Mouse (Mus musculus) hindbrain, embryonic 10.5 days (tissue): Measurements from ENCODE around the gene Trim17. TPM values are rescaled to one million over a fixed set of nuclear protein-coding genes. Genes with fewer than 3 reads are reported as not detected.

Experiments used
- DNase-seq: peaks from one replicate; pipeline ENCODE4 v3.0.0-alpha.2; 2017; ENCODE audit warnings: low spot score
- H3K27ac ChIP-seq: fragments of 300-500 bp; sonication (generic); 2 replicates; pipeline ENCODE4 v1.5.1; 2016; ENCODE audit warnings: mild to moderate bottlenecking, moderate library complexity
- H3K27me3 ChIP-seq: fragments of 300-500 bp; sonication (generic); 2 replicates; pipeline ENCODE4 v1.6.1; 2016; ENCODE audit warnings: mild to moderate bottlenecking; ENCODE audit not compliant: poor library complexity, insufficient read depth, severe bottlenecking
- H3K36me3 ChIP-seq: fragments of 300-500 bp; sonication (generic); 2 replicates; pipeline ENCODE4 v1.6.1; 2016; ENCODE audit warnings: mild to moderate bottlenecking, moderate library complexity
- H3K4me1 ChIP-seq: fragments of 300-500 bp; sonication (generic); replicated peaks from 2 replicates; pipeline ENCODE4 v1.6.1; 2016; ENCODE audit warnings: mild to moderate bottlenecking
- H3K4me3 ChIP-seq: fragments of 300-500 bp; sonication (generic); 2 replicates; pipeline ENCODE4 v1.5.1; 2016; ENCODE audit warnings: mild to moderate bottlenecking, moderate library complexity
- H3K9me3 ChIP-seq: fragments of 300-500 bp; sonication (generic); 2 replicates; pipeline ENCODE4 v1.6.1; 2016; ENCODE audit warnings: mild to moderate bottlenecking, moderate library complexity
- WGBS: fragments of 180-500 bp; shearing (Covaris S2); methylation state at CpG from one replicate; pipeline ENCODE4 v1.1.7; 2016; 5-methylcytosine and 5-hydroxymethylcytosine counted together
- polyA plus RNA-seq: library from polyadenylated mRNA; unstranded; fragments of >200 nt; fragmentation: Nextera tagmentation; extraction: Ambion mirVana; gene quantifications from 2 replicates; pipeline ENCODE4 v1.2.1, GENCODE M21; 2016

Gene Trim17
- polyA plus RNA-seq, 1 experiment from 2014 or later: 0.85 TPM

DNA sequence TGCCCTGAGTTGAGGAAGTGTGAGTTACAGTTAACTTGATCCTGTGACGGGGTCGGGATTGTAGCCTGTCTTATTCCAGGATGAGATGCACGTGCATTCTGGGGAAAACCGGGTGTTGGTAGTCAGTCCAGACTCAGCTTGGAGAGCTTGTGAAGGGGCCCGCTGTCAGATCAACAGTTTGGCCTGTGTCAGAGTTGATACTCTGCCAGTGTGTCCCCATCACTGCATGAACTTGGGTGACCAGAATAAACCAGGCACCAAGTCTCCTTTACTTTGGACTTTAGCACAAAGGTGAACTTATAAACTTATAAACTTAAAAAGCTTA lies 24.2 kb downstream of the Trim17 start:
- Histone ChIP-seq H3K27me3 (no peaks in the 10 kb centered on the region), H3K27ac (peak overlapping the region; percentile 92), H3K36me3 (peaks cover 47% of the 10 kb centered on the region), H3K9me3 (no peaks in the 10 kb centered on the region), H3K4me3 (peak overlapping the region; percentile 97), H3K4me1 (peaks cover 62% of the 10 kb centered on the region)
- WGBS: 2% methylated on average over 5 of the region's 5 CpGs
- no peak for DNase-seq

DNA sequence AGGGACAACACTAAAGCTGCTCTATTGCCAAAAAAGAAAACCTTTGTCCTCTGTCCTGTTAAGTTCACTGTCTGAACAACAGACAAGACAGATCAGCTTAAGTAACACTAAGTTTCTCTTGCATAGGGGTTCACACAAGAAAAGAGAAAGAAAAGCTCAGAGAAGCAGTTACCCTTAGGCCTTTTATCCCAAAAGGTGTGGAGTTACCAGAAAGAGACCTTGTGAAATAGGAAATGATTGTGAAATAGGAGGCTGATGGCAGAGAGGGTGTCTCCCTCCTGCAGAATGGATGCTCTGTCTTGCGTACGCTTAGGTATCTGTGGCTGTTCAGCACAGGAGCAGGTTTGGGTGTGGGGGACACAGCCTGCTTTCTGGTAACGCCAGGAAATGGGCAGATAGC lies 24.7 kb downstream of the Trim17 start:
- Histone ChIP-seq H3K9me3 (no peaks in the 10 kb centered on the region), H3K27ac (no peak overlapping the region), H3K36me3 (peaks cover 47% of the 10 kb centered on the region), H3K27me3 (no peaks in the 10 kb centered on the region), H3K4me3 (peak overlapping the region; percentile 97), H3K4me1 (peaks cover 60% of the 10 kb centered on the region)
- WGBS: 83% methylated on average over 3 of the region's 3 CpGs
- no peak for DNase-seq

GRCm38 (mm10) chr11:58979661-58980060 lies 25.2 kb downstream of the Trim17 start:
- peak overlapping the region; percentile 97 for H3K4me3 ChIP-seq
- H3K36me3 ChIP-seq: peaks cover 47% of the 10 kb centered on the region
- 86% methylated on average over 7 of the region's 7 CpGs for WGBS
- H3K27ac ChIP-seq: no peak overlapping the region
- peaks cover 57% of the 10 kb centered on the region for H3K4me1 ChIP-seq
- DNase-seq: no peak
- H3K9me3 ChIP-seq: no peaks in the 10 kb centered on the region
- H3K27me3 ChIP-seq: no peaks in the 10 kb centered on the region

- Histone ChIP-seq H3K4me1 (peaks cover 55% of the 10 kb centered on the region), H3K4me3 (peak overlapping the region; percentile 97; the same call in 1 of the 2 replicates), H3K27ac (no peak overlapping the region), H3K27me3 (no peaks in the 10 kb centered on the region), H3K9me3 (no peaks in the 10 kb centered on the region), H3K36me3 (peaks cover 50% of the 10 kb centered on the region)
- DNase-seq: no peak
- WGBS: 79% methylated on average over 5 of the region's 5 CpGs
These were observed 26.0 kb downstream of the Trim17 start for GRCm38 (mm10) chr11:58980381-58980990.

- Histone ChIP-seq H3K36me3 (peaks cover 58% of the 10 kb centered on the region), H3K4me3 (no peak overlapping the region), H3K27me3 (no peaks in the 10 kb centered on the region), H3K27ac (no peak overlapping the region), H3K4me1 (peaks cover 42% of the 10 kb centered on the region), H3K9me3 (no peaks in the 10 kb centered on the region)
- WGBS: 62% methylated on average over 14 of the region's 14 CpGs
- no peak for DNase-seq
These were observed 27.3 kb downstream of the Trim17 start for GRCm38 (mm10) chr11:58981541-58982447.

GRCm38 (mm10) chr11:58982471-58983097 lies 28.1 kb downstream of the Trim17 start:
- H3K27ac ChIP-seq: no peak overlapping the region
- no peak for DNase-seq
- no peak overlapping the region for H3K4me3 ChIP-seq
- no peaks in the 10 kb centered on the region for H3K27me3 ChIP-seq
- peaks cover 37% of the 10 kb centered on the region for H3K4me1 ChIP-seq
- H3K9me3 ChIP-seq: no peaks in the 10 kb centered on the region
- 87% methylated on average over 18 of the region's 18 CpGs for WGBS
- peaks cover 66% of the 10 kb centered on the region for H3K36me3 ChIP-seq

GRCm38 (mm10) chr11:58983691-58984341 lies 29.3 kb downstream of the Trim17 start:
- no peak overlapping the region for H3K4me3 ChIP-seq
- no peak overlapping the region for H3K27ac ChIP-seq
- peaks cover 31% of the 10 kb centered on the region for H3K4me1 ChIP-seq
- peaks cover 78% of the 10 kb centered on the region for H3K36me3 ChIP-seq
- no peaks in the 10 kb centered on the region for H3K27me3 ChIP-seq
- no peaks in the 10 kb centered on the region for H3K9me3 ChIP-seq
- no peak for DNase-seq
- 89% methylated on average over 6 of the region's 6 CpGs for WGBS

DNA sequence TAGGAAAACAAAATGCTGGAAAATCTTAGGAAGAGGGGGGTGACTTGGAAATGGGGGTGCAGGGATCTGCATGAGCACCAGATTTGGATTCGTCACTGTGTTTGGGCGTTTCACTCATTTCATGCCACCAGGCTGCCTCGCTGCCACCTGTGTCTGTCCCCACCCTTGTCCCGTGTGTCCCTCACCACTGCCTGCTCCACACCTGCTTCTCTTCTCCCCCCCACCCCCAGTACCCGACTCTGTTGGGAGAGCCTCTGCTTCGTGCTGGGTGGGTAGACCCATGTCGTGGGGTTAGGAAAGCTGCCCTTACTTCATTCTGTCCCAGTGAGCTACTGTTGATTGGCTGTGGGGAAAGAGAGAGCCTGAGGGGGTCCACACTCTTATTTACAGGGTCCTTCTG lies 30.2 kb downstream of the Trim17 start:
- H3K4me1 ChIP-seq: peaks cover 23% of the 10 kb centered on the region
- WGBS: 91% methylated on average over 7 of the region's 7 CpGs
- DNase-seq: no peak
- H3K4me3 ChIP-seq: no peak overlapping the region
- no peaks in the 10 kb centered on the region for H3K9me3 ChIP-seq
- H3K27me3 ChIP-seq: no peaks in the 10 kb centered on the region
- H3K36me3 ChIP-seq: peaks cover 87% of the 10 kb centered on the region
- no peak overlapping the region for H3K27ac ChIP-seq

GRCm38 (mm10) chr11:58985299-58985917 lies 30.9 kb downstream of the Trim17 start:
- Histone ChIP-seq H3K27ac (no peak overlapping the region), H3K36me3 (peaks cover 94% of the 10 kb centered on the region), H3K4me3 (no peak overlapping the region), H3K4me1 (peaks cover 15% of the 10 kb centered on the region), H3K9me3 (no peaks in the 10 kb centered on the region), H3K27me3 (no peaks in the 10 kb centered on the region)
- DNase-seq: no peak
- WGBS: 93% methylated on average over 3 of the region's 3 CpGs

- no peaks in the 10 kb centered on the region for H3K9me3 ChIP-seq
- H3K36me3 ChIP-seq: peaks cover 73% of the 10 kb centered on the region
- DNase-seq: no peak
- H3K4me1 ChIP-seq: peaks cover 4% of the 10 kb centered on the region
- H3K4me3 ChIP-seq: no peak overlapping the region
- H3K27me3 ChIP-seq: peaks cover 21% of the 10 kb centered on the region
- no peak overlapping the region for H3K27ac ChIP-seq
- WGBS: 93% methylated on average over 4 of the region's 4 CpGs
These were observed 34.7 kb downstream of the Trim17 start for GRCm38 (mm10) chr11:58989166-58989565.

DNA sequence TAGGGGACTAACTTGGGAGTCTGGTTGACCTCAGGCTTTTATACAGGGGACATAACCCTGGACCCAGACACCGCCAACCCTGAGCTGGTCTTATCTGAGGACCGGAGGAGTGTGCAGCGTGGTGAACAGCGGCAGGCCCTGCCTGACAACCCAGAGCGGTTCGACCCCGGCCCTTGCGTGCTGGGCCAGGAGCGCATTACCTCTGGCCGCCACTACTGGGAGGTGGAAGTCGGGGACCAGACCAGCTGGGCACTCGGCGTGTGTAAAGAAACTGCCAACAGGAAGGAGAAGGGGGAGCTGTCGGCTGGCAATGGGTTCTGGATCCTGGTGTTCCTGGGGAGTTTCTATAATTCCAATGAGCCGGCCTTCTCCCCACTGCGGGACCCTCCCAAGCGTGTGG lies 35.7 kb downstream of the Trim17 start:
- no peak for DNase-seq
- Histone ChIP-seq H3K27me3 (peaks cover 30% of the 10 kb centered on the region), H3K27ac (no peak overlapping the region), H3K4me3 (no peak overlapping the region), H3K9me3 (no peaks in the 10 kb centered on the region), H3K4me1 (peaks cover 14% of the 10 kb centered on the region), H3K36me3 (peaks cover 63% of the 10 kb centered on the region)
- 90% methylated on average over 17 of the region's 17 CpGs for WGBS

DNA sequence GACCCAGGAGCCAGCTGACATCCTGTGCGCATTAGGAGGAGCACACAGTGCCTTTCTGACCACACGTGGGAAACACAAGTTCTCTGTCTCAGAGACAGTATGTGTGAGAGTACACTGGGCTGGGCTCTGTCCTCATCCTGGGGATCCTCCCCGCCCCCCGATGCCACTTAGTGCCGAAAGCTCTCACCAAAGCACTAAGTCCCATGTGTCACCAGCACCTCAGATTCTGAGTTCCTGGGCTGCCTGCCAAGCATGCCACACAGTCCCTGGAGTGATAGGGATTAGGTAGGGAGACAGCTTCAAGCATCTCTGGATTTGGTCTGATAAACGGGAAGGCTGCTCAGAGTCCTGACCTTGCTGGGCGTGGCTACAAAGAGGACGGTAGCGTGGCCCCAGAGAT lies 36.3 kb downstream of the Trim17 start:
- no peak overlapping the region for H3K27ac ChIP-seq
- no peak for DNase-seq
- no peaks in the 10 kb centered on the region for H3K9me3 ChIP-seq
- H3K36me3 ChIP-seq: peaks cover 56% of the 10 kb centered on the region
- H3K4me1 ChIP-seq: peaks cover 16% of the 10 kb centered on the region
- H3K27me3 ChIP-seq: peaks cover 37% of the 10 kb centered on the region
- WGBS: 89% methylated on average over 9 of the region's 9 CpGs
- H3K4me3 ChIP-seq: no peak overlapping the region
